Mouse (Mus musculus): ENCODE data around the gene Tgfbr3l. TPM values are rescaled to one million over a fixed set of nuclear protein-coding genes. Genes with fewer than 3 reads are reported as not detected.

Gene Tgfbr3l
- total RNA-seq (2015) (2.5 and 3.9 TPM in 2 replicates), total RNA-seq (2017) (2.3 and 2.8 TPM in 2 replicates)

- no peak for ATAC-seq (replicated peaks; ENCODE audit: poor library complexity)
Measured at GRCm38 (mm10) chr8:4247951-4248540, at the start of gene Tgfbr3l. Gene Tgfbr3l, plus strand, starts transcription at chr8:4248214.

GRCm38 (mm10) chr8:4201321-4201720, 46.7 kb upstream of the Tgfbr3l start:
- peak; percentile 92 for ATAC-seq (replicated peaks; ENCODE audit: poor library complexity)

- no peak for ATAC-seq (replicated peaks; ENCODE audit: poor library complexity)
Measured at GRCm38 (mm10) chr8:4205246-4206123, 42.5 kb upstream of the Tgfbr3l start.

GRCm38 (mm10) chr8:4206182-4207015, 41.6 kb upstream of the Tgfbr3l start:
- ATAC-seq (replicated peaks; ENCODE audit: poor library complexity), result no peak

- ATAC-seq (replicated peaks; ENCODE audit: poor library complexity), result no peak
Measured at GRCm38 (mm10) chr8:4207016-4207350, 41.0 kb upstream of the Tgfbr3l start.

- no peak for ATAC-seq (replicated peaks; ENCODE audit: poor library complexity)
Measured at GRCm38 (mm10) chr8:4211097-4211496, 36.9 kb upstream of the Tgfbr3l start.

GRCm38 (mm10) chr8:4212809-4213209, 35.2 kb upstream of the Tgfbr3l start:
- ATAC-seq (replicated peaks; ENCODE audit: poor library complexity), result peak; percentile 6; the same call in 1 of the 2 replicates

DNA sequence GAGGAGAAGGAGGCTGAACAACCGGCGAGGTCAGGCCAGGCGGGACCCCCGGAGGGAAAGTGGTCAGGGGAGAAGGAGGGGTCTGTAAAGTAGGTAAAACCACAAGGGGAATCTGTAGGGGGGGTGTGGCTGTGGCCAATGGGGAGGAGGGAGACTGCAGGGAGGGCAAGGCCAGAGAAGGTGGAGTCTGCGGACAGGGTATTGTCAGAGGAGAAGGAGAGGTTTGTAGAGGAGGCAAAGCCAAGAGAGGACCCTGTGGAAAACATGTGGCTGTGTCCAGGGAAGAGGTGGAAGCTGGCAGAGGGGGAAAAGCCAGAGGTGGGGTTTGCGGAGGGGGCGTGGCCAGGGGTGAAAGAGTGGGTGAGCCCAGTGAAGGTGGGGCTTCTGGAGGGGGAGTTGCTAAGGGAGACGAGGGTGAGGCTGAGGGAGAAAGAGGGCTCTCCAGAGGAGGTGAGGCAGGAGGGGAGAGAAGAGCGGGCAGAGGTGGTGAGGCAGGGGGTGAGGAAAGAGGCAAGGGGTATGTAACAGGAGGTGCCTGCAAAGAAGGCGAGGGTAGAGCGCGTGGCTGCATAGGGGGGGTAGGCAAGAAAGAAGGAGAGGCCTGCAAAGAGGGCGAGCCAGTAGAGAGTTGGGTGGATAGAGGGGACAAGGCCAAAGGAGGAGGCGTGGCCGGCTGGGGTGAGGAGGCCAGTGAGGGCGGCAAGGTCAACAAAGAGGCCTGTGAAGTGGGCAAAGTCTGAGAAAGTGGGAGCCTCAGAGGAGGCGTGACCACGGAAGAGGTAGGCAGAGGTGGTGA, 34.6 kb upstream of the Tgfbr3l start:
- peak; percentile 37 for ATAC-seq (replicated peaks; ENCODE audit: poor library complexity)

DNA sequence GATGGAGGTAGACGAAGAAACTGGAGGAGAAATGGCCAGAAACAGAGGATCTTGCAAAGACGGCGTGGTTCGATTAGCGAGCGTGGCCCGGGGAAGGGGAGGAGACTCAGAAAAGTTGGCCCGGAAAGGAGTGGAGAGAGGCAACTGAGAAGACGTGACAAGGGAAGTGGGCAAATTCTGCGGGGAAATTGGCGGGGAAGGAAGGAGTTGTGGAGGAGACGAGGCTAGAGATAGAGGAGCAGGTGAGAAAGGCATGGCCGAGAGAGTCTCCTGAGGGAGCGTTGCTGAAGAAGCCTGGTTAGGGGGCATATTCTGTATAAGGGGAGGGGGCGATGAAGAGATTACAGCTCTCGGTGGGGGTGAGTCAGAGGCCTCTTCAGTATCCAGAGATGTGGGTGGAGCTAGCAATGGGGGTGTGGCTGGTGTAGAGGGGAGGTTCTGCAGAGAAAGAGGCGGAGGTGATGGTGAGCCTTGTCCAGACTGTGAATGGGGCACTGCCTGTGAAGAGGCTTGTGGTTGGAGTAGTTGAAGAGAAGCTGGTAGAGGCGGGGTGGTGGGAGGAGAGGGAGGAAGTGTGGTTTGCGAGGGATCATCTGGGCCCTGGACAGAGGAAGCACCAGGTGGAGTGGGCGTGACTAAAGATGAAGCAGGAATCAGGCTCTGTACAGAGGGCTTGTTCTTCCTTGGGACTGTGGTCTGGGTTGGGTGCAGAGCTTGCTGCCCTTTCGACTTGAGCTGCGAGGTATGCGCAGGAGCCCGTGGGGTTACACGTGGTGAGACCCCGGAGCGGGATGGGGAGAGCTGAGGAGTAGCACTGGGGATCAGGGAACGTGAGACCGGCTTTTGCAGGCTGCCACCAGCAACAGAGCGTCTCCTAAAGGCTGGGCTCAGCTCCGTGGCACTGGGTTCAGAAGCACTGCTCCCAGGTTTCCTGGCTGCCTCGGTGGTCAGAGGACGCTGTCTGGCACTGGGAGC, 33.7 kb upstream of the Tgfbr3l start:
- peak; percentile 72 for ATAC-seq (replicated peaks; ENCODE audit: poor library complexity)

GRCm38 (mm10) chr8:4216296-4216695, 31.7 kb upstream of the Tgfbr3l start:
- no peak for ATAC-seq (replicated peaks; ENCODE audit: poor library complexity)

DNA sequence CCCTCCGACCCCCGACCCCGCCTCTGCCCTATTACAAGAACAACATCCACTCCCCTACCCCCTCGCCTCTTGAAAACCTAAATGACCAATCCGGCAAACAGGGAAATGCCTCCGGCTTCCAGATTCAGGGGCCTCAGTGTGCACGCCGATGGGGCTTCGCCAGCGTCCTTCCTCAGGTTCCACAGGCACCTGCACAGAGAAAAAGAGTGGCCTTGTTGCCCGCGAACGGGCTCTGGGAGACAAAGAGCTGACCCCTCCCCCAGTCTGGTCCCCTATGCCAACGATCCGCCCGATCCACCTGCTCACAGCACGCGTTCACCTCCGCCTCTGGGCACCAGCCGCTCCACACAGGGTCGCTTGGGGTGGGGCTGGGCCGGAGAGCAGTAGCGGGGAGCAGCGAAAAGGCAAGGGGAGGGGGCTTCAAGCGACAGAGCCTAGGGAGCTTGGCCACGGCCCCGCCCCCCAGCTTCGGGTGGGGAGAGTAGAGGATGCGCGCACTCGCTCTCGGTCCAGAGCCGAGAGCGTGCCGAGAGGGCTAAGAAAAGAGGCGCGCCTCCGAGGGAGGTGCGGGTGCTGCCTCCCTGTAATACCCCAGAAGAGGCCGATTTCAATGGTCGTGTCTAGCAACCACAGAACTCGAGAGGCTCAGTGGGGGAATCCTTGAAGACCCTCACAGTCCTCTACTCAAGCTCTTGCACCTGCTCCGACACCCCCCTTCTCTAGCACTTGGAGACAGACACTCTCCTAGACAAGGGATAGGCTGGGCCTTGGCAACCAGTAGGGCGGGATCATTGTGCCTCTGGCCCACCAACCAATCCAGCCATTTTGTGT, 31.0 kb upstream of the Tgfbr3l start, which contains the start of gene Prr36:
Gene Prr36 (minus strand): TSS at position 669 of the 831 bp plus-strand sequence.
- ATAC-seq (replicated peaks; ENCODE audit: poor library complexity), result no peak

DNA sequence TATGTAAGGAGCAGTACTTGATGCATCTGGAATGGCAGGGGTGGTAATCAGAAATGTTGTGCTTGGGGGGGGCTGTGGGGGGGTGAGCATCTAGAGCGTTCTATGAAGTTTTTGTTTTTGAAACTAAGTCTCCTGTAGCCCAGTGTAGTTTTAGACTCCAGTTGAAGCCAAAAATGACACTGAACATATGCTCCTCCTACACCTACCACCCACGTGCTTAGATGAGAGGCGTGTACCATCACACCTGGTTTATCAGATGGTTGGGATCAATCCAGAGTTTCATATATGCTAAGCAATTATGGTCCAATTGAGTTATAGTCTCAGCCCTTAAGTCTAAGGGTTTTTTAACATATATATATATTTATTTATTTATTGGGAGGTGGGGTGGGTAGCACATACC, 28.4 kb upstream of the Tgfbr3l start:
- no peak for ATAC-seq (replicated peaks; ENCODE audit: poor library complexity)

DNA sequence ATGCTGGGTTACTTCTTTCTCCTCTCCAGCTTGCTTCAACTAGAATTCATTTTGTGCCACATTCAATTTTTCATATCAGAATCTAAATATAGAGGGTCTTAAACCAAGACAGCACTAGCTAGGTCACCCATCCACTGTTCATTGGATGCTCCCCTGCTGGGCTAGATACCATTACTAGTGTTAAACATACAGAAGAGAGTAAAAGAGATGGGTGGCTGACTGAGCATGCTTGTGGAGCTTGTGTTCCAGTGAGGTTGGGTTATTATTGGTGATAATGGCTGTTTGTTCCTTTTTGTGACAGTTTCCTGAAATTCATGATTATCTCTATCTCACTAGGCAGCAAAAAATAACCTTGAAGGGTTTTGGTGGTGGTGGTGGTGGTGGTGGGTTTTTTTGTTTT, 26.0 kb upstream of the Tgfbr3l start:
- no peak for ATAC-seq (replicated peaks; ENCODE audit: poor library complexity)

GRCm38 (mm10) chr8:4226323-4226722, 21.7 kb upstream of the Tgfbr3l start:
- ATAC-seq (replicated peaks; ENCODE audit: poor library complexity), result peak; percentile 10; the same call in 1 of the 2 replicates

- peak; percentile 62 for ATAC-seq (replicated peaks; ENCODE audit: poor library complexity)
Measured at GRCm38 (mm10) chr8:4226739-4227347, 21.2 kb upstream of the Tgfbr3l start, which contains the start of gene Lrrc8e. Gene Lrrc8e, plus strand, starts transcription at chr8:4226827.

DNA sequence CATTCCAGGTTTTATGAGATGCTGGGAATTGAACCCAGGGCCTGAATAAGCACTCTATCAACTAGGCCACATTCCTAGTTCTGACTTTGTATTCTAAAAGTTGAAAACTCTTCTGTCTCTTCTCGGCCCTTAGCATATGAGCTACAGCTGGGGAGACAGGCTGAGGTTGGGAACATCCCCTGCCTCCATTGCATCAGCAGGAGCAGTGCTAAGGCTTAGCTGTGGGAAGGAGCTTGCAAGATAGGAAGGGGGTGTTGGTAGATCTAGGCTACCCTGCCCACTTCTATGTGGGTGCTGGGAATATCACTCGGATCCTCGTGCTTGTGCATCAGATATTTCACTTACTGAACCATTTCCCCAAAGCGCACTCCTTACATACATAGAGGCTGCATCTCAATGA, 20.1 kb upstream of the Tgfbr3l start:
- no peak for ATAC-seq (replicated peaks; ENCODE audit: poor library complexity)

DNA sequence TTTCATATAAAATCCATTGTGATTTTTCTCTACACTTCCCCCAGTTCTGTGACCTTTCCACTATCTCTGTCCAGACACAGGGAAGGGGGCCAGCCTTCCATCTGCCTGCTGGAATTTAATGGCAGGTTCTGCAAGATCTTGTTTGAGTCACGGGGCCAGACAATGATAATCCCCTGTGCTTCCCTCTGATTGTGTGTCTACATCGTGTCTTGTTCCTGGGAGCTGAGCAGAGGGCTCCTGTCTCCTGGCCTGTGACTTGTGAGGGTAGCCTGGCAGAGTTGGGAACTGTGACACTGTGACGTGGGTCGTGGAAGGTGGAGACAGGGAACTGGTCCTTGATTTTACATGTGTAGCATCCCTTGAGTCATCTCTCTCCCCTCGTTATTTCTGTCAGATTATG, 18.2 kb upstream of the Tgfbr3l start:
- ATAC-seq (replicated peaks; ENCODE audit: poor library complexity), result no peak
